Mouse (Mus musculus) monocyte, adult 2 months (primary cell): ENCODE results near the gene Zfp369.
A peak's percentile ranks its signal among the peaks of the same experiment; 100 is the strongest.
"Not testable (repeated sequence)": the region's sequence is repeated elsewhere in the genome, so short reads cannot be mapped to it uniquely, and the experiment has no call there.

Source experiments
- DNase-seq, 2 experiments: peaks; one replicate each; pipeline ENCODE4 v3.0.0; 2022; ENCODE audit warnings: low spot score in 2 of 2, low read depth in 1 of 2

Gene Zfp369

GRCm38 (mm10) chr13:65278383-65279341, at the start of gene Zfp369:
TSS of gene Zfp369 (plus strand) at chr13:65278814.
- peak; percentile 69 to 83 for DNase-seq

DNA sequence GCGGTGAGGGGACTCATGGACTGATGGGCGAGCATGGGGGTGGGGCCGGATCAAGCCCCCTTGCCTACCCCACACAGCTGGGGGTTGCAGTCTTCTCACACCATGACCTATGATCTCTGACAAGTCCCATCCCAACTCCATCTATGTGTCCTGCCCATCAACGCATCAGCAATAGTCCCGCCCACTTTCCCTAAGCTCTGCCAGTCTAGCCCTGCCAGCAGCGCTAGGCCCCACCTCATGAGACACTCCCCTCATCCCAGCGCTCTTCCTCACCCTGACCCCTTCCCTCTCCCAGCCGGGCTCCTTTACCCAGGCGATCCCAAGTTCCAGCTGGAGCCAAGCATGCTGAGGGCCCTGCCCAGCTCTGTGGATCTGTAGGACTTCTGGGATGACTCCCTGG, 41.4 kb upstream of the Zfp369 start:
- no peak for DNase-seq

GRCm38 (mm10) chr13:65240509-65241098, 38.0 kb upstream of the Zfp369 start:
- DNase-seq: peak; percentile 84 to 92

GRCm38 (mm10) chr13:65241099-65241626, 37.5 kb upstream of the Zfp369 start:
- DNase-seq: peak; percentile 79 to 82

GRCm38 (mm10) chr13:65241627-65242318, 36.8 kb upstream of the Zfp369 start:
- peak in 1 of 2 experiments; percentile 31 for DNase-seq

DNA sequence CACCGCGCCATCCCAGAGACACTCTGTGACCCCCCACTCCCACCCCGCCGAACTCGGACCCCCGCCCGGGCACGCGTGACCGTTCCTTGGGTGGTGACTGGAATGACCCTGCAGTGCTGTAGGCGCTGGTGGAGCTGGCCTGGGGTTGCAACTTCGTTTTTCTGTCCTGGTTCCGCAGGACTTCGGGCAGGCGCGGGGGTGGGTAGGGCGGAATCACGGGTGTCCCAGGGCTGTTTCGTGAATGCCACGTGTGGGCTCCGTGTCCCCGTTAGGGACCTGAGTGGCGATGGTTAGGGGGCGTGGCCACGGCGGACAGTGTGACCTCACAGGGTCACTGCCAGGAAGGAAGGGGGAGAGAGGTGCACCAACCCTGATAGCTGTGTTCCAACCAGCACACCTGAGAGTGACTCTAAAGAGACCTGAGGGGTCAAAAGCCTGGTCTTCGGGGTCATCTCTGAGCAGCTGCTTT, 36.3 kb upstream of the Zfp369 start:
- DNase-seq: no peak

DNA sequence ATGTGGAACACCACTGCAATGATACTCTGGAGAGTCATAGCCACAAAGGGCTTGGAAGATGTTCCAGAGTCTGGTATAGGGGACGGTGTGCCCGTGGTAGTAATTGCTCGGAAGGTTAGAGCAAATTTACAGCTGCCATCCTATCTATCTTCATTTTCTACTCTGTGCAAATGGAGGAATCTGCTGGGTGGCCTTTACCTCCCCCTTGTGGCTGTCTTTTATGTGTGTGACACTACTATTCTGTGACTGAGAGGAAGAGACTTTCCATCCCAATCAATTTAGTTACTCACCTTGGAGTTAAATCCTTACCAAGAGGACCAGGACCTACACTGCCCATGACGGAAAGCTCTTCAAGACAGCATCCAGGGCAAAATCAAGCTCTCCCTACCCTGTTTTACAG, 35.3 kb upstream of the Zfp369 start:
- DNase-seq: no peak

DNA sequence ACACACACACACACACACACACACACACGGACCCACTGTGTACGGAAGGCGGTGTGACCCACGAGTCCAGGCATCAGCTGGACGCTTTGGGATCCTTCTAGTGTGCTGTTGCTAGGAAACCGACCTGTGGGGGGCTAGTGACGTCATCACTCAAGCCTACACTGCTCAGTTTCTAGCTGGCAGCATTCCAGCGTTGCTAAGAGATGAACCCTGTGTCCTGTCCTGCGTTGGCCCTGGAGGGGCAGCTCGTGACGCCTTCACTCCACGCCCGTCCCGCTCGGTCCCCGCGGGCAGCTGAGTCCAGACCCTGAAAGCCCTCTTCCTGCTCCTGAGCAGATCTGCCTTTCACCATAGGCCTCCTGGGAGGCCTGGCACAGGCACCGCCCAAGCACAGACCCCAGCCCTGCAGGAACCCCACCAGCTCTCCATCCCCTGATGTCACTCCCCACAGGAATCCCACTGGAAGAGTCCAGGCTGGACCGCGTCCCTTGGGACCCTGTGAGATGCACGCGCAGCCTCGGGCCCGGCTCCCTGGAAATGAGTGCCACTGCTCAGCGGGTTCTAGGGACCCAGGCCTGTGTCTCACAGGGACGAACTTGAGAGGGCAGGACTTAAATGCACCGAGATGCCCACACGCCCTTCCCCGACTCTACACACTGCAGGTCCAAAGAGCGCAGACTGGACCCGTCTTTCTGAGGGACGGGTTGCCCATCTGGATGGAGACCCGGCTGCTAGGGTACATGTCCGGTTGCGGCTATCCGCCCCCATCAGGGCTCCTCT, 20.2 kb upstream of the Zfp369 start:
- no peak for DNase-seq

GRCm38 (mm10) chr13:65259239-65259638, 19.4 kb upstream of the Zfp369 start, which contains the start of gene Gm10775:
TSS of gene Gm10775 (plus strand) at chr13:65259539.
- DNase-seq: no peak

GRCm38 (mm10) chr13:65262086-65262485, 16.5 kb upstream of the Zfp369 start:
- DNase-seq: no peak

DNA sequence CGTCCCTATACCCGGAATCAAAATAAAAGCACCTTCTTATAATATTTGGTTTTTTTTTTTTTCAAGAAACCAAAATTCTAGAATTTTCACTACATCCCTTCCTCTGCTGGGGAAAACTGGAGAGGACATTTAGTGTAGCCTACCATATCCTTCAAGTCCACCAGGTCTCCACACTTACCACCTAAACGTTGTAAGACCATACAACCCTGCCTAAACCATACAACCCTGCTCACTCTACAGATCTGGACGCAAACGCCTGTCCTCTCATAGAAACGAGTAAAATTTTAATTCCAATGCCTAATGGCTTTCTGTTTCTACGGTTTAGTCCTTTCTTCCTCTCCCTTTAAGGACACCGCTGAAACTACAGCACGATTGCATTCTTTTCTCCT, 626 bp upstream of the Zfp369 start:
- no peak for DNase-seq

DNA sequence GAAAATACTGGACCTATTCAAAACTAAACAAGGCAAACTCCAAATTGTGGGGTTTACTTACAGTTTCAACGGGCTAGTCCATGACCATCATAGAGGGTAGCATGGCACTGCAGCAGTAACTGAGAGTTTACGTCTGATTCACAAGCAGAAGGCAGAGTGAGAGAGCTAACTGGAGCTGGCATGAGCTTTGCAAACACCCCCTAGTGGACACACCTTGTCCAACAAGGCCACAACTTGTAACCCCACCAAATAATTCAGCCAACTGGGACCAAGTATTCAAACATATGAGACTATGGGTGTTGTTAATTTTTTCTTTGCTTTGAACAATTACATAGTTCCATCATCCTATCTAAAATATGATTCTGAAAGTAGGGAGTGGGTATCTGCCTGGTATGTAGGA, 8.2 kb downstream of the Zfp369 start:
- no peak for DNase-seq

- DNase-seq: no peak
Observed at GRCm38 (mm10) chr13:65296354-65296753, 17.7 kb downstream of the Zfp369 start.

DNA sequence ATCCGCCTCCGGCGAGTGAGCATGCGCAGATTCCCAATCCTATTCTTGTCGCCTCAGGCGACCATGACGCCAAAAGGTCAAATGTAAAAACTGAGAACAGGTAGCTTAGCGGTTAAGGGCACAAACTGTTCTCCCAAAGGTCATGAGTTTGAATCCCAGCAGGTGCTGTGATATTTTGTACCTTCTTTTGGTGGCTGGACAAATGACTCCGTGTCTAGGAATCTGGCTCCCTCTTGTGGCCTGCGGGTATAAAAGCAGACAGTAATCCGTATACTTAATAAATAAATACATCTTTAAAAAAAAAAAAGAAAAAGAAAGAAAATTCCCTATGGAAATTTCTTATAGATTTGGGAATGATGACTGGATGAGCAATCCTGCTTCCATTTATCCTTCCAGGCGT, 32.2 kb downstream of the Zfp369 start:
- not testable (repeated sequence) for DNase-seq

GRCm38 (mm10) chr13:65311311-65311755, 32.7 kb downstream of the Zfp369 start:
- no peak for DNase-seq

- no peak for DNase-seq
Observed at GRCm38 (mm10) chr13:65311826-65312225, 33.2 kb downstream of the Zfp369 start.

GRCm38 (mm10) chr13:65348501-65348900, 69.9 kb downstream of the Zfp369 start:
- not testable (repeated sequence) for DNase-seq

- not testable (repeated sequence) for DNase-seq
Observed at GRCm38 (mm10) chr13:65351768-65352167, 73.2 kb downstream of the Zfp369 start.
